Comparison of ENCODE assay signal across 8 mouse cellular contexts in genomic region chr9:60648981-60649975, GRCm38 (mm10). TPM values are rescaled to one million over a fixed set of nuclear protein-coding genes. Genes with fewer than 3 reads are reported as not detected.
DNase-seq lines count a peak whose midpoint lies in the region; ATAC-seq lines count a peak whose summit lies in the region.

No protein-coding gene starts in this region.

- intact Hi-C loops in gastrocnemius, postnatal 14 days (cut with DNase I; ENCODE audit: low total_unique reads): no loop called here

- no peak overlapping the region for H3K9ac ChIP-seq in heart, embryonic 12.5 days
- H3K9ac ChIP-seq in midbrain, embryonic 12.5 days (replicated peaks): peak overlapping the region; percentile 41; the same call in 1 of the 2 replicates

- 54% methylated on average over 18 of the region's 18 CpGs for WGBS in heart, embryonic 12.5 days
- 27% methylated on average over 18 of the region's 18 CpGs for WGBS in midbrain, embryonic 12.5 days

- H3K9me3 ChIP-seq in heart, embryonic 12.5 days (replicated peaks): no peaks in the 10 kb centered on the region
- no peaks in the 10 kb centered on the region for H3K9me3 ChIP-seq in midbrain, embryonic 12.5 days

- no peaks in the 10 kb centered on the region; the same call in 1 of the 2 replicates for H3K4me1 ChIP-seq in heart, embryonic 12.5 days (replicated peaks)
- peaks cover 26% of the 10 kb centered on the region for H3K4me1 ChIP-seq in midbrain, embryonic 12.5 days

- no peak overlapping the region for H3K4me2 ChIP-seq in heart, embryonic 12.5 days
- peak overlapping the region; percentile 30 for H3K4me2 ChIP-seq in midbrain, embryonic 12.5 days (replicated peaks)

- no peak overlapping the region for H3K27ac ChIP-seq in heart, embryonic 12.5 days (ENCODE audit: poor library complexity, severe bottlenecking)
- peak overlapping the region; percentile 70 for H3K27ac ChIP-seq in midbrain, embryonic 12.5 days (replicated peaks)

- H3K4me3 ChIP-seq in heart, embryonic 12.5 days: no peak overlapping the region
- no peak overlapping the region for H3K4me3 ChIP-seq in midbrain, embryonic 12.5 days

- DNase-seq in heart, adult 11 months: peak; percentile 93
- DNase-seq in cerebellum, postnatal 10 days: peak; percentile 81 to 82
- peak; percentile 48 for DNase-seq in gastrocnemius, postnatal 14 days
- DNase-seq in layer of hippocampus, adult 8-10 months (ENCODE audit: low spot score in 2 of 2): peak; percentile 48 to 56
- DNase-seq in skeletal muscle tissue, adult 2 months (ENCODE audit: low read depth, low spot score): peak; percentile 28

- ATAC-seq in heart, embryonic 12.5 days (ENCODE audit: insufficient number of reproducible peaks, low FRiP score): no peak
- no peak for ATAC-seq in midbrain, embryonic 12.5 days (ENCODE audit: low FRiP score, low read depth)
- ATAC-seq in erythroblast, adult 5-6 weeks (replicated peaks; ENCODE audit: low FRiP score, poor library complexity, severe bottlenecking): no peak

- no peaks in the 10 kb centered on the region for H3K27me3 ChIP-seq in heart, embryonic 12.5 days (replicated peaks)
- H3K27me3 ChIP-seq in midbrain, embryonic 12.5 days: peaks cover 3% of the 10 kb centered on the region; the same call in 1 of the 2 replicates

- H3K36me3 ChIP-seq in heart, embryonic 12.5 days: no peaks in the 10 kb centered on the region
- peaks cover 4% of the 10 kb centered on the region; the same call in 1 of the 2 replicates for H3K36me3 ChIP-seq in midbrain, embryonic 12.5 days

RNA-seq across cellular contexts. Expression of gene Lrrc49, which starts 38.7 kb away (rescaled TPM):
- 10.3 and 12.2 TPM in 2 replicates for polyA plus RNA-seq in heart, embryonic 12.5 days (2016; fragmentation: Nextera tagmentation; extraction: Ambion mirVana)
- 1 to 10 TPM; 3.4 to 3.5 TPM for total RNA-seq in gastrocnemius, postnatal 14 days (2021)
- 10 to 100 TPM; 54.6 to 70.3 (median 63.6) TPM for total RNA-seq in layer of hippocampus, adult 8-10 months (2022)
- 59.4 and 60.2 TPM in 2 replicates for polyA plus RNA-seq in midbrain, embryonic 12.5 days (2016; fragmentation: Nextera tagmentation; extraction: Ambion mirVana)
- not detected in 2 replicates for total RNA-seq in erythroblast, adult 5-6 weeks (2015; ENCODE audit: low replicate concordance)
- total RNA-seq in erythroblast, adult 5-6 weeks (2017; ENCODE audit: low replicate concordance): 0.84 and 1.4 TPM in 2 replicates

Comparison
In these comparisons a context has a peak if more than half of its experiments do, and no peak if none do; other contexts are left out.
1. DNase-seq: peak in every context shown above with its lines; median percentile 93 in heart, adult 11 months; 82 in cerebellum, postnatal 10 days; 52 in layer of hippocampus, adult 8-10 months; 48 in gastrocnemius, postnatal 14 days; 28 in skeletal muscle tissue, adult 2 months.
2. RNA of gene Lrrc49, which starts 38.7 kb away (total RNA-seq): 54.6 to 70.3 TPM in layer of hippocampus, adult 8-10 months; 3.4 to 3.5 TPM in gastrocnemius, postnatal 14 days and 0.84 to 1.4 TPM in erythroblast, adult 5-6 weeks; every median in the first group is over 10 times any median in the second.